Mouse (Mus musculus) monocyte, adult 59 days (primary cell): Measurements from ENCODE around the gene Btbd35f8. TPM values are rescaled to one million over a fixed set of nuclear protein-coding genes. Genes with fewer than 3 reads are reported as not detected.

Source experiments
- total RNA-seq, 2 experiments: library from RNA; stranded (reverse); gene quantifications; one replicate each; pipeline ENCODE4 v1.2.4; 2023

The Btbd35f8 gene
- not detected for total RNA-seq

GRCm38 (mm10) chrX:34450224-34450623 lies at the start of gene Btbd35f8:
Gene Btbd35f8, plus strand, starts transcription at chrX:34450524.

Other genes starting within 250 kb of the Btbd35f8 start
- gene Spin2g, start 211.8 kb upstream of the Btbd35f8 start, total RNA-seq = not detected